Mouse (Mus musculus) induced T-regulatory cell, adult 2 months (primary cell): ENCODE data around the gene Hnrnpul1.

Experiments
- DNase-seq: peaks from one replicate; pipeline ENCODE4 v3.0.0-alpha.2; 2012; ENCODE audit warnings: low read depth

The Hnrnpul1 gene

DNA sequence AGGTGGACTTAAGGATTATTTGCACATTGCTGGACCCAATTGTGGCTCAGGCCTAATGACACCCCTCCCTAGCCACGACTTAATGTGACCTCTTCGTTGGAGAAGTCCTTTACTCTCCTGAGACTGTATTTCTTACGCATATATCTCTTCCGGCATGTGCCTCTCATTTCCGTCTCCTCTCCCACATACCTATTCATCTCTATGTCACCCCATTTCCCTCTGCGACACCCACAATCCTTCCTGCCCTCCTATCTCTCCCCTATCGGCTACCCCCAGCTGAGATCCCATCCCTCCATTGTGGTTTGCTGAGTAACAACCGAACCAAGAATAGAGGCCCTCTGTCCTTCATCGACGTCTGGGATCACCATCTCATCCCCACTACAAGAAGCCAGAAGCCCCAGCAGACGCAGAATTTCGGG, 64.9 kb downstream of the Hnrnpul1 start:
- DNase-seq, result no peak

DNA sequence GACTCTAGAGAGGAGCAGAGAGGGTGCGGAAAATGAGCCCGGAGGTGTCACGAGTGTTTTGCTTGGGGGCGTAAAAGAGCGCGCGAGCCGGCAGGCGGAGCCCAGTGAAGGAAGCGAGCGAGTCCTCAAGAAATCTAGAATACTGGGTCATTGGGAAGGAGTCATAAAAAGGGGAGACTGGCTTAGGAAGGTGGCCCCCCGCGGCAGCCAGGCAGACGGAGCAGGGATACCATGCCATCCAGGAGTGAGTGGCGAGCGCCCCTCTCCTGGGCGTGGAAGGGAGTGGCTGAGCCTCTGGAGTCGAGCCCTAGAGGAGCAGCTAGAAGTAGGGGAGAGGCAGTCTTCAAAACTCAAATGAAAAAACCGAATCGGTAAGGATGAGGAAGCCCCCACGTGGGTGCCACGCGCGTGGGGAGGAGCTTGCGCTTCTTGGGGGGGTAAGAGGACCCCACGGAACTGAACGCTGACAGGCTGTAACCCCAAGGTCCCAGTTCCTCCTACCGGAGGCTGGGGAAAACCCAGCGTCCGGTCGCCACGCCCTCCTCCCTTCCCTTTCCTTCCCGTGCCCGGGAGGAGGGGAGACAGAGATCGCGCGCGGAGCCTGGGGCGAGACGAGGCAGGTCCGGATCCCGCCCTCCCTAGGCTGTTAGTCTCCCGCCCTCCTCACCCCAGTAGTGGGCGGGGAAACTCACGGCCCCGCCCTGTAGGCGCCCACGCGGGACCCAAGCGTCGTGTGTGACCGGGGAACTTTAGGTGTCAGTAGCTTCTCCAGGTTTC, 65.6 kb downstream of the Hnrnpul1 start:
- peak; percentile 96 for DNase-seq

DNA sequence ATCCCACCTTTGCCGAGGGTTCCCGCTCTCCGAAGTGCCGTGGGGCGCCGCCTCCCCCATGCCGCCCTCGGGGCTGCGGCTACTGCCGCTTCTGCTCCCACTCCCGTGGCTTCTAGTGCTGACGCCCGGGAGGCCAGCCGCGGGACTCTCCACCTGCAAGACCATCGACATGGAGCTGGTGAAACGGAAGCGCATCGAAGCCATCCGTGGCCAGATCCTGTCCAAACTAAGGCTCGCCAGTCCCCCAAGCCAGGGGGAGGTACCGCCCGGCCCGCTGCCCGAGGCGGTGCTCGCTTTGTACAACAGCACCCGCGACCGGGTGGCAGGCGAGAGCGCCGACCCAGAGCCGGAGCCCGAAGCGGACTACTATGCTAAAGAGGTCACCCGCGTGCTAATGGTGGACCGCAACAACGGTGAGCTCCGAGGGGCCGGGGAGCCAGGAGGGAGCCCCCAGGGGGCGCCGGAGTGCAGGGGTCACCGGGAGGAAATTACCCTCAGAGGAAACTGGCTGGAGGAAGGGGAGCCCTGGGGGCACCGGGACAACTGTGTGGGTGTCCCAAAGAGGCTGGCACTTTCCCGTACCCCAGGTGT, 66.7 kb downstream of the Hnrnpul1 start:
- peak; percentile 76 for DNase-seq

DNA sequence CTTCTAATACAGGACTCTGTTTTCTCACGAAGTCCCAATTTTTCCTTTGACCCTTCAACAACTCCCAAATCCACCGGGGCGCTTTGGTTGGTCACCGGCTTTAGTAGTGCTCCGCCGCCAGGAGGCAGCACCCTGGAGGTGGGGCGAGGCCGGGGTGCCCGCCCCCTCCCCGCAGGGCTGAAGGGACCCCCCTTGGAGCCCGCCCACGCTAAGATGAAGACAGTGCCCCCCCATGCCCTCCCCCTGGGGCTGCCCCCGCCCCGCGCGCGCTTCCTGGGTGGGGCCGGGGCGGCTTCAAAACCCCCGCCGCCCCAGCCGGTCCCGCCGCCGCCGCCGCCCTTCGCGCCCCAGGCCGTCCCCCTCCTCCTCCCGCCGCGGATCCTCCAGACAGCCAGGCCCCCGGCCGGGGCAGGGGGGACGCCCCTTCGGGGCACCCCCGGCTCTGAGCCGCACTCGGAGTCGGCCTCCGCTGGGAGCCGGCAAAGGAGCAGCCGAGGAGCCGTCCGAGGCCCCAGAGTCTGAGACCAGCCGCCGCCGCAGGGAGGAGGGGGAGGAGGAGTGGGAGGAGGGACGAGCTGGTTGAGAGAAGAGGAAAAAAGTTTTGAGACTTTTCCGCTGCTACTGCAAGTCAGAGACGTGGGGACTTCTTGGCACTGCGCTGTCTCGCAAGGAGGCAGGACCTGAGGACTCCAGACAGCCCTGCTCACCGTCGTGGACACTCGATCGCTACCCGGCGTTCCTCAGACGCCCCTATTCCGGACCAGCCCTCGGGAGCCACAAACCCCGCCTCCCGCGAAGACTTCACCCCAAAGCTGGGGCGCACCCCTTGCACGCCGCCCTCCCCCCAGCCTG, 67.7 kb downstream of the Hnrnpul1 start, which contains the start of gene Tgfb1:
Tgfb1 (plus strand) TSS at position 323 of the 852 bp plus-strand sequence.
- peak; percentile 93 for DNase-seq

DNA sequence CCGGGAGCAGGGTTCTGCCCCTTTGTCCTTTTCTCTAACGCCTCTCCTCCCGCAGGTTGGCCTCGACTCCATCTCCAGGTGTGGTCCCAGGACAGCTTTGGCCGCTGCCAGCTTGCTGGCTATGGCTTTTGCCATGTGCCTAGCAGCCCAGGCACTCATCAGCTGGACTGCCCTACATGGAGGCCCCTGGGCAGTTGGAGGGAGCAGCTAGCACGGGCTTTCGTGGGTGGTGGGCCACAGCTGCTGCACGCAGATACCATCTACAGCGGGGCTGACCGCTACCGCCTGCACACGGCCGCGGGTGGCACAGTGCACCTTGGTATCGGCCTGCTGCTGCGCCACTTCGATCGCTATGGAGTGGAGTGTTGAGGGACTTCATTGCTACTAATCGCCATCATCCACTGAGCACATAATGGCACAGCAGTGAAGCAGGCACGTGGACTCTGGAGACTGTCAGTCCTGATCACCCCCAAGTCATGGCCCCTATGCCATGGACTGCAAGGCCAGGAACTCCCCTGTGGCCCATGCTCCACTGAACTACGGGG, 68.6 kb downstream of the Hnrnpul1 start:
- DNase-seq, result no peak

DNA sequence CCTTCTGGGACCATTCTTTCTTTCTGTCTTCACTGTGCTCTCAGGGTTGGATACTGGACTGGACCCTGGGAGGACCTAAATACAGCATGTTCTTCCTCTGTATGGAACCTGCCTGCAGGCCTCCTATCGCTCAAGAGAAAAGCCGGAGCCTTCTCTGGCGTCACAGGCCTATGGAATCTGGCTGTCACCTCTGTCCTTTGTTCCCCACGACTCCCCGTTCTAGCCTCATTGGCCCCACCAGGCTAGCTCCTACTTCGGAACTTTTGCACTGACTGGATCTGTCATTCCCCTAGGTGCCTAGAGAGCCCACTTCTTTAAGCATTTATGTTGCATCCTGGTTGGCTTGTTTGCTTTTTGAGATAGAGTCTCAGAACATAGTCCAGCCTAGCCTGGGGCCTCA, 69.9 kb downstream of the Hnrnpul1 start:
- no peak for DNase-seq

DNA sequence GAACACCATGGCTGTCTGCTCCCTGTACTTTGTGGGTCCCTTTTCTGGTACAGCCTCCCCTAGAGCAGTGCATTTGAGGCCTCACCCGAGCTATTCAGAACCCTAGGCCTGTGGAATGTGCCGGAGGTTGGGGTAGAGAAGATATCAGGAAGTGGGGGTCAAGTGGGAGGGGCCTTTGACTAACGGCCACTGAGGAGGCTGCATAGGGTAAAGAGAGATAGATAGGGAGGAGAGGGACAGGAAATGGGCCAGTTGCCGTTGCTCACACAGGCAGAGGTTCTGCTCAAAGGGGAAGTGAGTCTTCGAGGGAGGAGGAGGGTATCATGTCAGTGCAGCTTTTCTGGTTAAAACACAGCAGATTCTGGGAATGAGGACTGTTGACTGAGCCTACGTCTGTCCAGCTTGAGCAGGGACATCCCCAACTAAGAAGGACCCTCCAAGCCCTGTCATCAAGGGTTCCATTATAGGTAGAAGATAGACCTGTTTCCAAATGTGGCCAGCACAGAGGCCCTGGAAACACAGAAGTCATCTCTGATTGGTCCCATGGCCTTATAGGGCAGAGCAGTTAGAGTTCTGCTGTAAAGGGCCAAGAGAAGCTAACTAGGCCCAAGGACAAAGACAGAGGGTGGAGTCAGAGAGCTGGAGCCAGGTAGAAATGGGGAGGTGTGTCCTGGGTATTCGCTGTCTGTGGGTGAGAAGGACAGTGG, 70.9 kb downstream of the Hnrnpul1 start:
- DNase-seq, result peak; percentile 88

DNA sequence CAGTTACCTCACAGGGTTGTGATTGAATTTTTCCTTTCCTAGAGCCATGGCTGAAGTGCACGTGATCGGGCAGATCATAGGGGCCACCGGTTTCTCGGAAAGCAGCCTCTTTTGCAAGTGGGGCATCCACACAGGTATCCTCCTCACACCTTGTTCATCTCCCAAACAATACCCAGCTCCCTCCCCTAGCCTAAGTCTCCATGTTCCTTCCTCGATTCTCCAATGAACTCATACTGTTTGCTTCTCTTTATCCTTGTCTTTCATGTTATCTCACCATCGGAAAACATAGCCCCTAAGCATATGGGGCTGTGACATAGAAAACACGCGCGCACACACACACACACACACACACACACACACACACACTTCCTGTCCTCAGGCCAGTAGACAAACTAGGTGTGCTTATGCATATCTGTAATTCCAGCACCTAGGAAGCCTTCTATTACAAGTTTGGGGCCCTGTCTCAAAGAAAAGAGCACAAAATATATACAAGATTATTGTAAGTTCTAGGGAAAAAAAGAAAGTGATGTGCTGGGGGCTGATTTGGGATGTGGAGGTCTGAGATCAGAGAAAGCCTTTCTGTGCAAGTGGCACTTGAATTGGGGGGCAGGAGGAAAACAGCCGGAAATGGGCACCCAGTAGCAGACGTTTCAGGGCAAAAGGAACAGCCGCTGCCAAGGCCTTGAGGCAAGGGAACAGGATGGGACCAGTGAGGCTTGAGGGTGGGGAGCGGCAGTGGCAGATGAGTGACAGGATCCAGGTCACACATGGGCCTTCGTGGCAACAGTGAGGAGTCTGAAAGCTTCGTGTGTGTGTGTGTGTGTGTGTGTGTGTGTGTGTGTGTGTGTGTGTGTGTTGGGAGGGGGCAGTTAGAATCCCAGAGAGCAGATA, 73.0 kb downstream of the Hnrnpul1 start:
- peak; percentile 75 for DNase-seq

DNA sequence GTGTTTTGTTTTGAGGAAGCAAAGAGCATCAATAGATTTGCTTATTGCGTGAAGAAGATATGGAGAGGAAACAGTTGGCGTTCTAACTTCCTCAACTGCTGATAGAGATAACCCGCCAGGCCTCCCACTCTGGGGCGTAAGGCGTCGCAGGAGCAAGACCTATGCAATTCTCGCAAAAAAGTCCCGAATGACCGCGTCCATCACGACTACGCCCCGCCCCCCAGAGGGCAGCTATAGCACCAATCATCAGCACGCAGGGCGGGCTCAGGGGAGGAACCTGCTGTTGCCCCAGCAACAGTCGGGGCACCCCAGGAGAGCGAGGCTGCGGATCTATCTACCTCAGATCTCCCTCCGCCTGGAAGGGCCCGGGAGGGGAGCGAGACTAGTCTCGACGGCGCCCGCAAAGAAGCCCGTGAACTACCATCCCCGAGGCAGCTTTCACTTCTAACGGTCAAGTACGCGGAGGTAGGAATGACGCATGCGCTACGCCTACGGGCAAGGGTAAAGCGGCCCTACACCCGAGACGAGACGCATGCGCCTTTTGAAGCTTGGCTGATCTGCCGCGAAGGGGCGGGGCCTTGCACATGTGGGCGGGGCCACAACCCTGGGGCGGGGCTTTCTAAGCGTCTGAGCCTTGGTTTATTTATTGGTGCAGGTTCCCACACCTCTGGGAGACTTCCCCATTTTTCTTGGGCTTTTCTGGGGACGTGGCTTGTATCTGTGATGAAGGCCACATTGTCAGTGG, 73.9 kb downstream of the Hnrnpul1 start, which contains the start of gene B9d2:
B9d2 (plus strand) TSS at position 267 of the 745 bp plus-strand sequence.
- DNase-seq, result peak; percentile 99

DNA sequence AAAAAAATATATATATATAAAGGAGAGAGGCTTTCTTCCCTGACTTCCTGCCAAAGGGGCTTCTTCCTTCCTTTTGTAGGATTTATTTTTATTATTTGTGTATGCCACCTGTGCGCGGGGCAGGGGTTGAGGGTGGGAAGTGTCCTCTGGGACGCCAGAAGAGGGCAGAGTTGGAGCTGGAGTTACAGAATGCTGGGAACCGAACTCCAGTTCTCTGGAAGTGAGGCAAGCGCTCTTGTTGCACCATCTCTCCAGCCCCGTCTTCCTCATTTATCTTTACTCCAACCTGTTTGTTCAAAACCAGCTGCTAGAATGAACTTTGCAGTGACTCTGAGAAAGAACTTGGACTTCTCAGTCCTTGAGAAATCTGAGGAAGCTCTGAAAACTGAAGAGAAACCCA, 74.6 kb downstream of the Hnrnpul1 start:
- DNase-seq, result no peak

DNA sequence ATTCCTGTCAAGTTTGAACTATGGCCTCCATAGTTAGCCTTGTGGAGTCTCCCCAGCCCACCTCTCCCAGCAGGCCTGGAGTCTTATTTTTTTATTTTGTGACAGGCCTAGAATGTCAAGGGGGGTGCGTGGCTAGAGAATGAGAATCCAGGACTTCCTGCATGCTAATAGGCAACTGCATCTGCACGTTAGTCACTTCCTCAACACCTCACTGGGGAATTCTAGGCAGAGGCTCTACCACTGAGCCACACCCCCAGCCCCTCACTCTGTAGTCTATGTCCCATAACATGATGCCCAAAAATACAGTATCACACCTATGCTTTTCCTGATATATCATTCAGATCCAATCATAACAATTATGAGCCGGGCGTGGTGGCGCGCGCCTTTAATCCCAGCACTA, 77.5 kb downstream of the Hnrnpul1 start:
- DNase-seq, result no peak

DNA sequence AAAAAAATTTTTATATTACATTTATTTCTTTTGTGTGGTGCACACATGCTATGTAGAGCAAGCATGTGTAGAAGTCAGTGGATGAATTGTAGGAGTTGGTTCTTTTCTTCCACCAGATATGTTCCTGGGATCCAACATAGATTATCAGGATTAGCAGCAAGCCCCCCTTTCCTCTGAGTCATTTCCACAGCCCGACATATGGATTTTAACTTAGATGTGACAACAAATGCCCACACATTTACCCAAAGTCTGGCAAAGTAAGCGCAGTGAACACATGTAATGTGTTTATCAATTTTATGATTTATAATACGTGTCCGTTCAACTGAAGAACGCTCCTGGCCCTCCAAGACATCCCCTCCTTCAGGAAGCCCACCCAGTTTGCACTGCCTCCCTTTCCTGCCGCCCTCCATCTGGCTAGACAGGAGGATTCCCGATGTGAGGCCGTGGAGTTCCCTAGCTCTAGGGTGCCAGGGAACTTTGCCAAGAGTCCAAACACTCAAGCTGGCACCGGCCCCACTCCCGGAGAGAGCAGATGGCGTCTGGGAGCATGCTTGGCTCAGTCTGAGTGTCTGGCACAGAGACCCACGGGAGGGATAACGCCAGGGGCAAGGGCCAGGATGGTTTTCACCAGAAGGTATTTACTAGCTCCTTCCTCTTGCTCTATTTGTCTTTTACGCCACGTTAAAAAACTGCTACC, 78.3 kb downstream of the Hnrnpul1 start:
- no peak for DNase-seq

DNA sequence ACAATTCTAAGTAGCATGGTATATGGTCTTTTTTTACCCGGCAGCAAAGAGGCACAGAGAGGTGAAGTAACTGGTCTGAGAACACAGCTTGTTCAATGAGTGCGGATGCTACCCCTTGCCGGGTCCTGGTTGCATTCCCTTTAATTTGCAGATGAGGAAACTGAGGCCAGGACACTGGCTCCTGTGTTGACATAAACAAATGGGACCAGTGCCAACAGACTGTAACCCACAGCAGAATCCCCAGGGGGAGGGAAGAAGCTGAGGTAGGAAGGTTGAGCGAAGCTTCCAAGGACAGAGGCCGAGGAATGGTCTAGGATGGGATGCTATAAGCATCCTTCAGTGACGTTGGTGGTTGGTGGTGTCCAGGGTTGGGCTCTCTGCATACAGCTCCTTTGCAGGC, 79.2 kb downstream of the Hnrnpul1 start:
- DNase-seq, result peak; percentile 21

DNA sequence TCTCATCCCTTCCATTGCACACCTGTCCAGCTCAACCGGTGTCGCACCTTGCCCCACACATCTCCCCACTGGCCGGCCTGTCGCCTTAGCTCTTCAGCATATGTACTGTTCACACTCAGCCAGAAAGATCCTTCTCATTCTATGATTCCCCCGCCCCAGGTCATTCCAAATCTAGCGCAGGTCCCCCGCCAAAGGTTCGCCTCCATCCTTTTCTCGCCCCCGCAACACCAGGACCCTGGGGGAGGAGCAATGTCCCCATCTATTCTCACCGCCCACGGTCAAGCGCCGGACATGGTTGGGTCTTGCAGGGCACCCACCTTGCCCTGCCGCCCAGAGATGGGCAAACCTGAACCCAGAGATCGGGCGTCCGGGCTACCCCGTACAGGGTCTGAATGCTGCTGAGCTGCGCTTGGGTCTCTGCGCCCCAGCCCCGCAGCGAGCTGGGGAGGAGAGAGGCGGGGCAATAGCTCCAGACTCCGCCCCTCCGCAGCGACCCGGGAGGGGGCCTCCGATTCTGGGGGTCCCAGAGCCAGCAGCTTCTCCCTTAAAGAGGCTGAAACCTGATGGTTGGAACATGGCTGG, 79.7 kb downstream of the Hnrnpul1 start, which contains the start of gene Tmem91:
Tmem91 (minus strand) TSS at position 448 of the 582 bp plus-strand sequence.
- peak; percentile 44 for DNase-seq

DNA sequence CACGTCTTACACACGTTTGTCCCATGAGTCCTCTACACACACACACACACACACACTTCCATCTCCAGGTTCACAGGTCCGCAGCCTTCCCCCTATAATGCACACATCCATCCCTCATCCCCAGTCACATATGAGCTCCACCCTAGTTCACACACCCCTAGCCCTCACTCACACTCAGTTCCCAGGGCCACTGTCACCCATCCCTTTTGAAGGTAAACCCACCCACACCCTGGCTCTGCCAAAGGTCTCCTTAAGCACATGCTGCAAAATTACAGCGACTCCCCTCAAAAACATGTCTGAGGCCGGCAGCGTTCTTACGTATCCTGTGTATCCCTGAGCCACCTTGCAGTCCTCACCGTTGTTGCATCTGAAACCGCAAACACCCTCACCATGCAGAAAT, 80.3 kb downstream of the Hnrnpul1 start:
- peak; percentile 48 for DNase-seq

DNA sequence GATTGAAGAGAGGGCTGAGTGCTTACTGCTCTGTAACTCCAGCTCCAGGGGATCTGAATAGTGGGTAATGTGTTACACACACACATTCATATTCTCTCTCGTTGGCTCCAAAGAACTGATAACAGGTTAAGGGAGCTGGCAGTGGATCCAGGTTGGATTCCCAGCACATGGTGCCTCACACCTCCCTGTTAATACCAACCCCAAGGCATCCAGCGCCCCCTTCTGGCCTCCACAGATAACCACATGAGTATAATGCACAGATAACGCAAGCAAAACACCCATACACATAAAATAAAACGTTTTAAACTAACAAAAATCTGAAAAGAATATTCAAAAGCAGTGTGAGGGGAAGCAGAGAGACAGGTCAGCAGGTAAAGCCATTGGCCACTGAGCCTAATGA, 82.1 kb downstream of the Hnrnpul1 start:
- peak; percentile 49 for DNase-seq

DNA sequence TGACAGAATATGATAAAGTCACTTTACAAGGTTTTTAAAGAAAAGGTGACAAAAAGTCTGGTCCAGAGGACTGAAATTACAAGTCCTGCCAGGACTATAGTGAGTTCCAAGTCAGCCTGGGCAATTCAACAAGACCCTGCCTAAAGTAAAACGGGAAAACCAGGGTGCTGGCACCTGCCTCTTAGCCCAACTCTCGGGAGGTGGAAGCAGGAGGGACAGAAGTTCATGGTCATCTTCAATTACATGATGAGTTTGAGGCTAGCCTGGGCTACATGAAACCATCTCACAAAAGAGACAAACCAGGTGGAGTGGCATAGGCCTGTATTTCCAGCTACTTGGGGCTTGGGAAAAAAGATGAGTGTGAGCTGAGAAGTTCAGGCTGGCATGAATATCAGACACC, 82.9 kb downstream of the Hnrnpul1 start:
- DNase-seq, result no peak
